Mouse (Mus musculus) ES-E14 (cell line): ENCODE results near the gene Cars. TPM values are rescaled to one million over a fixed set of nuclear protein-coding genes. Genes with fewer than 3 reads are reported as not detected.

Experiments used
- DNase-seq: peaks from one replicate; pipeline ENCODE4 v3.0.0-alpha.2; 2013; ENCODE audit warnings: low read depth, low spot score
- H3K27ac ChIP-seq: 2 replicates; pipeline ENCODE4 v1.5.1; 2012; ENCODE audit warnings: low read depth, mild to moderate bottlenecking, low read length, moderate library complexity, mixed read lengths; ENCODE audit not compliant: poor library complexity, insufficient read depth, severe bottlenecking
- H3K36me3 ChIP-seq: 2 replicates; pipeline ENCODE4 v1.6.1; 2012; ENCODE audit warnings: mild to moderate bottlenecking, low read length, moderate library complexity, mixed read lengths; ENCODE audit not compliant: control insufficient read depth, poor library complexity, insufficient read depth, severe bottlenecking
- H3K4me1 ChIP-seq, 2 experiments: fragments of 150-350 bp in 1 of 2; sonication (generic) in 1 of 2; 2 replicates each; pipeline ENCODE4 v1.6.1; 2012; ENCODE audit warnings: low read length in 2 of 2, mild to moderate bottlenecking in 1 of 2, mixed read lengths in 1 of 2; ENCODE audit not compliant: control insufficient read depth in 2 of 2, insufficient read depth in 2 of 2, poor library complexity in 1 of 2
- H3K4me3 ChIP-seq, 2 experiments: fragments of 150-350 bp in 1 of 2; sonication (generic) in 1 of 2; 2 replicates each; pipeline ENCODE4 v1.5.1; 2012; ENCODE audit warnings: low read length in 2 of 2, low read depth in 1 of 2, mild to moderate bottlenecking in 1 of 2, mixed read lengths in 1 of 2; ENCODE audit not compliant: insufficient read depth in 1 of 2, poor library complexity in 1 of 2, severe bottlenecking in 1 of 2
- H3K9ac ChIP-seq: 2 replicates; pipeline ENCODE4 v1.6.1; 2012; ENCODE audit warnings: low read depth, mild to moderate bottlenecking, low read length, mixed read lengths; ENCODE audit not compliant: poor library complexity, insufficient read depth, severe bottlenecking
- H3K9me3 ChIP-seq: fragments of 150-350 bp; sonication (generic); 2 replicates; pipeline ENCODE4 v1.6.1; 2012; ENCODE audit warnings: low read depth, mild to moderate bottlenecking, low read length; ENCODE audit not compliant: control insufficient read depth, insufficient read depth
- CHD2 ChIP-seq: IDR thresholded peaks from 2 replicates; pipeline ENCODE4 v1.6.1; 2014; ENCODE audit warnings: mild to moderate bottlenecking, low read depth, low read length, inconsistent platforms
- HCFC1 ChIP-seq: IDR thresholded peaks from 2 replicates; pipeline ENCODE4 v1.6.1; 2012; ENCODE audit warnings: low read length, inconsistent platforms, borderline replicate concordance; ENCODE audit not compliant: insufficient read depth
- MAFK ChIP-seq: IDR thresholded peaks from 2 replicates; pipeline ENCODE4 v1.6.1; 2014; ENCODE audit warnings: mild to moderate bottlenecking, low read depth, low read length, inconsistent platforms; ENCODE audit not compliant: insufficient read depth
- ZC3H11A ChIP-seq: IDR thresholded peaks from 2 replicates; pipeline ENCODE4 v1.6.1; 2012; ENCODE audit warnings: low read depth, mild to moderate bottlenecking, inconsistent platforms, low read length, borderline replicate concordance
- ZNF384 ChIP-seq: IDR thresholded peaks from 2 replicates; pipeline ENCODE4 v1.6.1; 2012; ENCODE audit warnings: low read depth, low read length, inconsistent platforms
- in situ Hi-C, 2 experiments: fragments of 600-800 bp; cut with MboI; formaldehyde crosslinking; loops; one replicate each; pipeline ENCODE4 v1.15.1; 2025; ENCODE audit warnings: low sequenced_read_pairs in 2 of 2, inconsistent platforms in 1 of 2; ENCODE audit not compliant: unreplicated experiment in 2 of 2
- total RNA-seq: library from RNA; depleted of rRNA; stranded (reverse); fragments of 300-350 nt; gene quantifications from 2 replicates; pipeline ENCODE4 v1.2.3, GENCODE M21; 2012

Gene Cars
- total RNA-seq, 1 experiment: 153 TPM

DNA sequence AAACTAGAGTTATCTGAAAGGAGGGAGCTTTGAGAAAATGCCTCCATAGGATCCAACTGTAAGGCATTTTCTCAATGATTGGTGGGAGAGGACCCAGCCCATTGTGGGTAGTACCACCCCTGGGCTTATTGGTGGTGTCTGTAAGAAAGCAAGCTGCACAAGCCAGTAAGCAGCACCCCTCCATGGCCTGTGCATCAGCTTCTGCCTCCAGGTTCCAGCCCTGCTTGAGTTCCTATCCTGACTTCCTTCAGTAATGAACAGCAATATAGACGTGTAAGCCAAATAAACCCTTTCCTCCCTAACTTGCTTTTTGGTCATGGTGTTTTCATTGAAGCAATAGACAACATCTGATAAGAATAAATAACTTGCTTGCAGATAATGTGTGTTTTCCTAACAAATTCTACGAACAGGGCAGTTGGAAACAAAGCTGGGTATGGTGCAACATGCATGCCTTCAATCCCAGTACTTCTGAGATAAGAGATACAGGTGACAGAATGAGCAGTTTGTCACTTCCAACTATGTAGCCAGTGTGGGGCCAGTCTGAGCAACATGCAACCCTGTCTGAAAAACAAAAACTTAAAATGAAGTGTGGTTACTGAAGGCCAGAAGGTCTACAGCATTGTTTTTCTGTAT, 50.2 kb downstream of the Cars start:
- Histone ChIP-seq H3K27ac (peak overlapping the region; percentile 95; the same call in 1 of the 2 replicates), H3K9me3 (no peaks in the 10 kb centered on the region), H3K9ac (peak overlapping the region; percentile 95), H3K4me3 (peak overlapping the region; percentile 75 to 79), H3K4me1 (no peaks in the 10 kb centered on the region; a peak in 3 of 4 replicates), H3K36me3 (peaks cover 7% of the 10 kb centered on the region; the same call in 1 of the 2 replicates)
- in situ Hi-C loops: no loop called here
- no peak for TF ChIP-seq MAFK
- no peak for TF ChIP-seq CHD2
- TF ChIP-seq ZC3H11A: no peak
- no peak for TF ChIP-seq HCFC1
- no peak for TF ChIP-seq ZNF384
- DNase-seq: no peak

- Histone ChIP-seq H3K9me3 (no peaks in the 10 kb centered on the region), H3K4me1 (peaks cover 0 to under 1% of the 10 kb centered on the region in 2 experiments; a peak in 3 of 4 replicates), H3K36me3 (peaks cover 7% of the 10 kb centered on the region; the same call in 1 of the 2 replicates), H3K27ac (peak within 1 kb of the TSS; percentile 95), H3K4me3 (peak within 1 kb of the TSS; percentile 87 to 94), H3K9ac (peak within 1 kb of the TSS; percentile 95)
- in situ Hi-C loops: no loop called here
- TF ChIP-seq MAFK (no peak), HCFC1 (no peak), CHD2 (peak; percentile 93), ZNF384 (no peak)
- DNase-seq: peak; percentile 98
Observed at GRCm38 (mm10) chr7:143548976-143549457, 50.9 kb downstream of the Cars start, which contains the start of gene Nap1l4. TSS of gene Nap1l4 (minus strand) at chr7:143549106.

- Histone ChIP-seq H3K36me3 (peaks cover 7% of the 10 kb centered on the region; the same call in 1 of the 2 replicates), H3K4me1 (peaks cover 0 to 5% of the 10 kb centered on the region in 2 experiments), H3K9ac (peak overlapping the region; percentile 92), H3K4me3 (peak overlapping the region; percentile 87 to 94), H3K9me3 (no peaks in the 10 kb centered on the region), H3K27ac (peak overlapping the region; percentile 75)
- in situ Hi-C loops: no loop called here
- TF ChIP-seq HCFC1 (no peak; the same call in 1 of the 2 replicates), CHD2 (no peak), ZNF384 (no peak), ZC3H11A (no peak), MAFK (no peak)
- peak; percentile 42 for DNase-seq
Observed at GRCm38 (mm10) chr7:143548231-143548961, 51.5 kb downstream of the Cars start.

- Histone ChIP-seq H3K9ac (no peak overlapping the region), H3K9me3 (no peaks in the 10 kb centered on the region)
Observed at GRCm38 (mm10) chr7:143546554-143546953, 53.3 kb downstream of the Cars start.

More at GRCm38 (mm10) chr7:143546554-143546953, 53.3 kb downstream of the Cars start:
- no peak overlapping the region for H3K27ac ChIP-seq
- no peak for DNase-seq
- peaks cover 0 to 5% of the 10 kb centered on the region in 2 experiments for H3K4me1 ChIP-seq
- H3K36me3 ChIP-seq: no peaks in the 10 kb centered on the region
- H3K4me3 ChIP-seq: no peak overlapping the region
- in situ Hi-C loops: no loop called here
- no peak for TF ChIP-seq HCFC1
